Mouse (Mus musculus): ENCODE data around the gene Agpat4. TPM values are rescaled to one million over a fixed set of nuclear protein-coding genes. Genes with fewer than 3 reads are reported as not detected.

Gene Agpat4
- 19.6 and 19.7 TPM in 2 replicates for polyA plus RNA-seq (2015; fragmentation: Nextera tagmentation; extraction: Ambion mirVana)

GRCm38 (mm10) chr17:12118561-12118925 lies at the start of gene Agpat4:
Agpat4 (plus strand) TSS chr17:12118704.

Other genes starting within 250 kb of the Agpat4 start
- gene Map3k4, start 200.1 kb downstream of the Agpat4 start, polyA plus RNA-seq (2015; fragmentation: Nextera tagmentation; extraction: Ambion mirVana): 18.3 and 19.1 TPM in 2 replicates